Mouse (Mus musculus): Measurements from ENCODE around the gene Pcsk5. TPM values are rescaled to one million over a fixed set of nuclear protein-coding genes. Genes with fewer than 3 reads are reported as not detected.

The Pcsk5 gene
- polyA plus RNA-seq, 1 experiment = 6.3 TPM

DNA sequence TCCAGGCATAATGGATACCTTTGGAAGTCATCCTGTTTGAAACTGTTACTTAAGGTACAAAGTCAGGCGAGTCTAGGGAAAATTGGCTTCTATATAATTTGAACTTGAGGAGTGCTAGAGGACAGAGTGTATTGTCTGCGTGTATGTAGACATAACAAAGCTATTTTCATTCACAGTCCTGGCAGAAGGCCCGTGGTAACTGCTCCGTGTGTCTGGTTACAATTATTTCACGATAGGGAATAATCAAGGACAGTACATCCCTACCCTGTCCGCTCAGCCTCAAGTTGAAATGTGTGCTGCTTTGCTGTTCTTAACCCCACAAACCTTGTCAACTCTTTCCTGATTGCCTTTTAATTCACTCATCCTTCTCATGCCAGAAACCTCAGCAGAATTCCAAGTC lies 201.4 kb downstream of the Pcsk5 start:
- no peak for TF ChIP-seq POLR2A (IDR thresholded peaks at IDR 0.05; ENCODE audit: borderline replicate concordance, extremely low read depth, insufficient read depth, insufficient read length, poor library complexity, severe bottlenecking)
- TF ChIP-seq CTCF (IDR thresholded peaks at IDR 0.05; ENCODE audit: borderline replicate concordance, extremely low read depth, insufficient read depth, insufficient read length) = no peak
- no peak for DNase-seq (ENCODE audit: low read depth)

DNA sequence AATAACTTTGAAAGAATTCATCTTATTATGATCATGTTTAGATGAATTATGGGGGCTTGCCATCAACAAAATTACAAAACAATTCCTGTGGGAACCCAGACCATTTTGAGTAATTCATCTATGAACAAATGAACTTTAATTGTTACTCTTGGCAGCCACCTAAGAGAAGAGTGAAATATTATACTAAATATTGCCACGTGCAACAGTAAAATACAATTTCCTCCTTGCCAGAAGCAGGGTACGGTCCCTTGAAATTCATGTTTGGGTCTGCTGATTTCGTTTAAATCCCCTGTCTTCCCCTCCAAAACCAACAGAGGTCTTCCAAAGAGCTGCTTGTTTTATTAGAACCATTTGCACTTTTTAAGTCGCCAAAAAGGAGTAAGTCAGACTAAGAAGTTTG lies 221.8 kb downstream of the Pcsk5 start:
- no peak for DNase-seq (ENCODE audit: low read depth)
- TF ChIP-seq POLR2A (IDR thresholded peaks at IDR 0.05; ENCODE audit: borderline replicate concordance, extremely low read depth, insufficient read depth, insufficient read length, poor library complexity, severe bottlenecking) (no peak), CTCF (IDR thresholded peaks at IDR 0.05; ENCODE audit: borderline replicate concordance, extremely low read depth, insufficient read depth, insufficient read length) (no peak)

DNA sequence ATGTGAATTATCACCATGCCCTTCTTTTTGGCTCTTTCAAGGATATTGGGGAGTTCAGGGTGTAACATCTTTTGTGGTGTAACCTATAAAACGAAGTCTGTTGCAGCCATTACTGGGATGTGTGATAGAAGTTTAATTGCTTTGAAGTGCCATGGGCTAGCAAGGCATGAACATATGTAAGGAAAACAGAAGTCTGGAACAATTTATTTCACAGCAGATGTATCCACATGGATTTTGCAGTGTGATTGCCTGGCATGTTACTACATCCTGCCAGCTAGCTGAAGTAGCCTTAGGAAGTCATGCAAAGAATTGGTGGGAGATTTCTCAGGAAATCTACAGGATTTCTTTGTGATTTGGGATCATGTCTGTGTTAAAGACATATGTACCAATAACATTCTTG lies 230.9 kb downstream of the Pcsk5 start:
- peak; percentile 42 for DNase-seq (ENCODE audit: low read depth)
- TF ChIP-seq POLR2A (IDR thresholded peaks at IDR 0.05; ENCODE audit: borderline replicate concordance, extremely low read depth, insufficient read depth, insufficient read length, poor library complexity, severe bottlenecking) (no peak), CTCF (IDR thresholded peaks at IDR 0.05; ENCODE audit: borderline replicate concordance, extremely low read depth, insufficient read depth, insufficient read length) (no peak)

DNA sequence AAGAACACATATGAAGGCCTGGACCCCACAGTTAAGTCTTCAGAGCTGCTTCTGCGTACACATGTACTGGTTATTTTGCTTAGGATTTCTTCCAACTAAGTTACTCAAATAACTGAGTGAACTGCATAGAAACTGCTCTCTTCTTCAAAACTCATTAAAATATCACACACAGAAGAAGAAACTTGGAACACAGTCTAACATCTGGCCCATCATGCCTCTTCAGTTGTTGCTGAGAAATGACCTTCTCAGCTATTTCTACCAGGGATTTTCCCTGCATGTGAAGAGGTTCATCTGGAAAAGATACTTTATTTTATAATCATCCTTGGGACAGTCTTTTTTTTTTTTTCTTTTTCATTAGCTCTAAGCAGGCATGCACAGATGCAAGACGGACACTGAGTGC lies 231.3 kb downstream of the Pcsk5 start:
- TF ChIP-seq CTCF (IDR thresholded peaks at IDR 0.05; ENCODE audit: borderline replicate concordance, extremely low read depth, insufficient read depth, insufficient read length) (no peak), POLR2A (IDR thresholded peaks at IDR 0.05; ENCODE audit: borderline replicate concordance, extremely low read depth, insufficient read depth, insufficient read length, poor library complexity, severe bottlenecking) (no peak)
- DNase-seq (ENCODE audit: low read depth) = no peak

DNA sequence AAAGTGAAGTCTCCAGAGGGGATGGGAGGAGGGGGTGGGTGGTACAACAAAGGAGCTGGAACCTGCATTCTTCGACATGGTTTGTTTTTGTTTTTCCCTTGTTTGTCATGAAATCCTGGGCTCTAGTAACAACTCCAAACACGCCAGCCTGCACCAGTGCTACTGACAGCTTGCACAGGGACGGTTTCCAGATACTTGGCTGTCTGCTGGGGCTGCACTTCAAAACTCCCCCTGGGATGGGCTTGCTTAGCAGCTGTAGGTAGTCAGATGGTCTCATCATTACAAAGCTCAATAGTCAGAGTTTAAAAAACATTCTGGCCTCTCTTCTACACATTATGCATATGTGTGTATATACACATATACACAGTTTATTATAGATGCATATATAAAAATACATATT lies 234.1 kb downstream of the Pcsk5 start:
- TF ChIP-seq CTCF (IDR thresholded peaks at IDR 0.05; ENCODE audit: borderline replicate concordance, extremely low read depth, insufficient read depth, insufficient read length) (no peak), POLR2A (IDR thresholded peaks at IDR 0.05; ENCODE audit: borderline replicate concordance, extremely low read depth, insufficient read depth, insufficient read length, poor library complexity, severe bottlenecking) (no peak)
- DNase-seq (ENCODE audit: low read depth) = peak; percentile 74

DNA sequence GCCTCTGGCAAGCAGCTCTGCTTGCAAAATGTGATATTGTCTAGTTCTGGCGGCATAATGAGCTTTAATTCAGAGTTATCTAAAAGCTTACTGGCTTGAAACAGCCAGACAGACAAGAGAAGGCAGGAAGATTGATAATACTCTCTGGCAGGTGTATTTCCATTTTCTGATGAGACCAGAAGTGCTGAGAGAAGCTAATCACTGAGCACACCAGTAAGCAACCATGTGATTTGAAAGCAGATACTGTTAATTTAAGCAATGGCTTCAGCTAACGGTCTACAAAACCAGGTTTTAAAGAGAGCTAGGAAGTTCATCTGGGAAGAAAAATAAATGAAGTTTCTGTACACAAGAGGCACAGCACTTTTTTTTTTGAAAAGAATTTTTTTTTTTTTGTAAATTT lies 237.1 kb downstream of the Pcsk5 start:
- DNase-seq (ENCODE audit: low read depth) = peak; percentile 43
- no peak for TF ChIP-seq CTCF (IDR thresholded peaks at IDR 0.05; ENCODE audit: borderline replicate concordance, extremely low read depth, insufficient read depth, insufficient read length)
- no peak for TF ChIP-seq POLR2A (IDR thresholded peaks at IDR 0.05; ENCODE audit: borderline replicate concordance, extremely low read depth, insufficient read depth, insufficient read length, poor library complexity, severe bottlenecking)

DNA sequence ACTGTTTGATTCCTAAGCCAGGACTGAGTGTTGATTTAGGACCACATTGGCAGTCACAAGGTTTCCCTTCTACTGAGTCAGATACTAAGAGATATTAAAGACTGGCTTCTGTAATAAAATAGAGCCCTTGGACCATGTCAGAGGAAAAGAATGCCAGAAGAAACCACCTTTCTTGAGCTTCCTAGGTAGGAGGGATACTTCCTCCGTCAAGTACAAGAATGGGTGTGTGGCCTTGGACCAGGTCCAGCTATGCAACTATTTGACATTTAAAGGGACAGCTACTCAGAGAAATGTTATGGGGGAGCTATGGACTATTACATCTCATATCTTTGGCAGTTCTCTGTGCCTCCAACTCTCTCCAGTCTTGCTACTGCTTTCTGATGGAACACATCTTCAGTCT lies 244.6 kb downstream of the Pcsk5 start:
- DNase-seq (ENCODE audit: low read depth) = no peak
- TF ChIP-seq CTCF (IDR thresholded peaks at IDR 0.05; ENCODE audit: borderline replicate concordance, extremely low read depth, insufficient read depth, insufficient read length) = no peak
- TF ChIP-seq POLR2A (IDR thresholded peaks at IDR 0.05; ENCODE audit: borderline replicate concordance, extremely low read depth, insufficient read depth, insufficient read length, poor library complexity, severe bottlenecking) = no peak

DNA sequence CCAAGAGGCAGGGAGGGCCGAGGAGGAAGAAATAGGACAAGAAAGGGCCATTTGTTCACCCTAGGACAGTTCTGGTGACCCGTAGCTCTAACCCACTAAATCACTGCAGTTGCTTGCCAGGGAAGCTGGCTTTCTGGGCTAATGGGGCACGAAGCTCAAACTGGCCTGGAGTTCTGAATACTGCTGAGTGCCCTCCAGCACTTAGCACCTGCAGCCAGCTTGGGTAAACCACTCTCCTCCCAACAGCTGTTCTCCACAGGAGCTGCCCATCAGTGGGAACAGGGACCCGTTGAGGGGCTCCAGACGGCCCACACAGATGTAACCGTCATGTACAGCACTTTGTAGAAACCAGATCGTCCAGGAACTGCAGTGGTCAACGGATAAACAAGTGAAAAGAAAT lies 246.1 kb downstream of the Pcsk5 start:
- peak; percentile 70 for DNase-seq (ENCODE audit: low read depth)
- TF ChIP-seq POLR2A (IDR thresholded peaks at IDR 0.05; ENCODE audit: borderline replicate concordance, extremely low read depth, insufficient read depth, insufficient read length, poor library complexity, severe bottlenecking) = no peak
- TF ChIP-seq CTCF (IDR thresholded peaks at IDR 0.05; ENCODE audit: borderline replicate concordance, extremely low read depth, insufficient read depth, insufficient read length) = no peak

DNA sequence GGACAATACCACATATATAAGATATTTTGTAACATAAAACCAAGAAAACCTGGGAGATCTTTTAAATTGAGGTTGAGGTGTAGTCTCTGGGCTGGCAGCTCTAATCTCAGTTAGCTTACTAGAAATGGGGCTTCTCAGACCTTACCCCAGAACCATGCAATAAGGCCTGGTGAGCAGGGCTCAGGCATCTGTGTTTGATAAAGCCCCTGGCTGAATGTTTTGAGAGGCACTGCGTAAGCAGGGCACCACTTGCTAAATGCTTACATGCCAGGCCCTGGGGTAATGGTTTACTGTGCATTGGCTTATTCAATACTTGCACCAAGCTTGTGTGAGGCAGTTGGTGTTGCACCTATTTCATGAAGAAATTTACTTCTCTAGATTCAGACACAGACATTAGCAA lies 247.1 kb downstream of the Pcsk5 start:
- TF ChIP-seq CTCF (IDR thresholded peaks at IDR 0.05; ENCODE audit: borderline replicate concordance, extremely low read depth, insufficient read depth, insufficient read length) (no peak), POLR2A (IDR thresholded peaks at IDR 0.05; ENCODE audit: borderline replicate concordance, extremely low read depth, insufficient read depth, insufficient read length, poor library complexity, severe bottlenecking) (no peak)
- DNase-seq (ENCODE audit: low read depth) = no peak

DNA sequence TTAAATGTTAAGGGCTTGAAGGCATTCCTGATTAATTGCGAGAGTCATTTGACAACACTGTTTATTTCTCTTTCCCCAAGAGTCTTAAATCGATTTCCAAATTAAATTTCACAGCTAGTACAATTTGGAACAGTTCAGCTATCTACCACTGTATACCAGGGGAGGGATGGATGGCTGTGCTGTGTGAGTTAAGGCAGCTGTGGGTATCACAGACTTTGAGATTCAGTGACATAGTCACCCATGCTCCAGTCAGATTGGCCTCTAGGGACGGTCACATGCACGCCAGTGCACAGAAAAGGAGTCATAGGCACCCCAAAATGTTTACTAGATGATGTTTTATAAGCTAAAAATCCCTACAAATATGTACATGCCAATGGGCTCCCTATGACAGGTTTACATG lies 260.0 kb downstream of the Pcsk5 start:
- no peak for TF ChIP-seq CTCF (IDR thresholded peaks at IDR 0.05; ENCODE audit: borderline replicate concordance, extremely low read depth, insufficient read depth, insufficient read length)
- no peak for DNase-seq (ENCODE audit: low read depth)

DNA sequence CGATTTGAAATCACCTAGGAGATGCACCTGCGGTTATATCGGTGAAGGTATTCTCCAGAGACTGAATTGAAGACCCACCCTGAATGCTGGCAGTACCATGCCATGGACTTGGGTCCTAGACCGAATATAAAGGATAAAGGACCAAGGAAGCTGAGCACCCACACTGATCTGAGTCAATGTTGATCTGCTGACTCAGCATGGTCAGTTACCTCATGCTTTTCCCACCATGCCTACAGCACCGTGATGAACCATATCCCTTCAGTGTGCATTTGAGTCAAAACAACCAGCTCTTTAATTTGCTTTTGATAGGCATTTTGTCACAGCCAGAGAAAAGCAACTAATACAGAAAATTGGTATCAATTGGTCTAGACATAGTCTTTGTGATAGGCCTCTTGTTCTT lies 262.9 kb downstream of the Pcsk5 start:
- TF ChIP-seq POLR2A (IDR thresholded peaks at IDR 0.05; ENCODE audit: borderline replicate concordance, extremely low read depth, insufficient read depth, insufficient read length, poor library complexity, severe bottlenecking) (no peak), CTCF (IDR thresholded peaks at IDR 0.05; ENCODE audit: borderline replicate concordance, extremely low read depth, insufficient read depth, insufficient read length) (no peak)
- no peak for DNase-seq (ENCODE audit: low read depth)

DNA sequence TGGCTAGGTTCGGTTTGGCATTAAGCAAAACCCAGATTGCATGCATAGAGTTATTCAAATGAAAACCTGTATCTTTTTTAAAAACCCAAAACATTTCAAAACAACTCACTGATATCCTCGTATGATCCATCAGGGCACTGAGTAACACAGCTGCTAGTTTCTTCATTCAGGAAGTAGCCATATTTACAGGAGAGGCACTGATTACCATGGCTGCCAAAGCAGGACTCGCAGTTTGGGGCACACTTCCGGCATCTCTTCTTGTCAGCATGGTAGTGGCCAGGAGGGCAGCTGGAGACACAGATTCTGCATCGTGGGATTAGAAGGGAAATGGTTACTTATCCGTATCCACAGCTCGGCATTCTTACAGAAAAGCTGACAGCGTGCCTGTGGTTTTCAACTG lies 265.1 kb downstream of the Pcsk5 start:
- DNase-seq (ENCODE audit: low read depth) = no peak
- TF ChIP-seq CTCF (IDR thresholded peaks at IDR 0.05; ENCODE audit: borderline replicate concordance, extremely low read depth, insufficient read depth, insufficient read length) (no peak), POLR2A (IDR thresholded peaks at IDR 0.05; ENCODE audit: borderline replicate concordance, extremely low read depth, insufficient read depth, insufficient read length, poor library complexity, severe bottlenecking) (no peak)

DNA sequence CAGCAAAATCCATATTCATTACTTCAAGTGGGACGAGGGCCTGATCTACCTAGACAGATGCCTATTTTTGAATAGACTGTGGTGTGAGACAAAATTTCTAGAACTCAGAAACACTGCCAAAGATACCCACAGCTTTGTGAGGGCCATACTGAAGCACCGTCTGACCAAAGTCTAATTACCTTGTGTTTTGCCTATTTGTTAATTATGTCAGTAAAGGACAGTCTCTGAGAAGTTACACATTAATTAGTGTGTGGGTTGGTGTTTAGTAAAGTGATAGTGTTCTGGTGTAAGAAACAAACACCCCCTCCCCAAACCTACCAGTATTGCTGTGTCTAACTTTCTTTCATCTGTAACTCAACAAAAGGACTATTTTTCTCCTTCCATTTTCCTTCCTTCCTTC lies 266.5 kb downstream of the Pcsk5 start:
- DNase-seq (ENCODE audit: low read depth) = no peak
- TF ChIP-seq POLR2A (IDR thresholded peaks at IDR 0.05; ENCODE audit: borderline replicate concordance, extremely low read depth, insufficient read depth, insufficient read length, poor library complexity, severe bottlenecking) (no peak), CTCF (IDR thresholded peaks at IDR 0.05; ENCODE audit: borderline replicate concordance, extremely low read depth, insufficient read depth, insufficient read length) (no peak)

Data from brain, embryonic 14.5 days (tissue).